Mouse (Mus musculus): ENCODE results near the gene Cntfr.

The Cntfr gene

GRCm38 (mm10) chr4:41609681-41610593 is 87.0 kb downstream of the Cntfr start:
- no peak for DNase-seq
